Mouse (Mus musculus) heart, adult 2 months (tissue): Measurements from ENCODE around the gene Taar1.

Experiments
- EP300 ChIP-seq: fragments of 200-500 bp; IDR thresholded peaks from 2 replicates; pipeline ENCODE4 v1.6.1; 2011; ENCODE audit warnings: low read depth, low read length, control low read depth; ENCODE audit not compliant: insufficient read depth
- POLR2A ChIP-seq: fragments of 200-500 bp; IDR thresholded peaks from 2 replicates; pipeline ENCODE4 v1.6.1; 2011; ENCODE audit warnings: mild to moderate bottlenecking, low read depth, low read length, control low read depth; ENCODE audit not compliant: insufficient read depth

DNA sequence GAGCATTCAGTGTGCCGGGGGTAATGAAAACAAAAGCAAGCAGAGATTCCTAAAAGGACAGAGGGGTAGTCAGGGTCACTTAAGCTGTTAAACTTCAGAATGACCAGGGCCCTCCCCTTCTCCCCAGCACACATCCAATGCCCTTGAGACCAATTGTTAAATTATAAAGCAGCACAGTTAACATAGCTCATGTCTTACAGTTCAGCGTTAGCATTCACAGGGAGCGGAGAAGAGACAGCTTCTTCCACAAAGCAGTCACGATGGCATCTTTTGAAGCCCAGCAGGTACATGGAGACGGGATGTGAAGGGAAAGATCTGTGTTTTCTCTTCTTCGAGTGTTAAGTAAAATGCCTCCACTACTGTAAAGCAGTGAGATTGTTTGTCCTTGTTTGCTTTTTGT, 18.2 kb downstream of the Taar1 start, which contains the start of gene Taar2:
- no peak for TF ChIP-seq POLR2A
- no peak for TF ChIP-seq EP300
